Mouse (Mus musculus) adrenal gland, adult 8-10 months (tissue): ENCODE measurements around the gene Stx11. TPM values are rescaled to one million over a fixed set of nuclear protein-coding genes. Genes with fewer than 3 reads are reported as not detected.

Source experiments
- DNase-seq: peaks from one replicate; pipeline ENCODE4 v3.0.0; 2022
- total RNA-seq, 4 experiments: library from RNA; stranded (reverse); gene quantifications; 2 replicates each; pipeline ENCODE4 v1.2.4; 2022

Stx11 gene
- 10 to 100 TPM in 1 of 4 experiments, 1 to 10 TPM in 3; 7.7 to 10.2 (median 8.5) TPM for total RNA-seq

GRCm38 (mm10) chr10:12964151-12965075 lies at the start of gene Stx11:
Gene Stx11 (minus strand): TSS chr10:12964298.
- DNase-seq, result peak; percentile 36

GRCm38 (mm10) chr10:13008737-13009121 lies 44.6 kb upstream of the Stx11 start:
- no peak for DNase-seq

GRCm38 (mm10) chr10:13007876-13008736 lies 44.0 kb upstream of the Stx11 start:
- peak; percentile 96 for DNase-seq

GRCm38 (mm10) chr10:13005043-13005442 lies 40.9 kb upstream of the Stx11 start, which contains the start of gene Sf3b5:
Gene Sf3b5 (plus strand): TSS chr10:13005343.
- DNase-seq, result no peak

- peak; percentile 71 for DNase-seq
Measured at GRCm38 (mm10) chr10:12996736-12997477, 32.8 kb upstream of the Stx11 start.

- no peak for DNase-seq
Measured at GRCm38 (mm10) chr10:12993411-12994039, 29.4 kb upstream of the Stx11 start.

GRCm38 (mm10) chr10:12991953-12992352 lies 27.9 kb upstream of the Stx11 start:
- no peak for DNase-seq

GRCm38 (mm10) chr10:12986943-12987342 lies 22.8 kb upstream of the Stx11 start:
- no peak for DNase-seq

GRCm38 (mm10) chr10:12986485-12986884 lies 22.4 kb upstream of the Stx11 start:
- DNase-seq, result no peak

GRCm38 (mm10) chr10:12985028-12985427 lies 20.9 kb upstream of the Stx11 start:
- no peak for DNase-seq

- DNase-seq, result no peak
Measured at GRCm38 (mm10) chr10:12983516-12983915, 19.4 kb upstream of the Stx11 start.

GRCm38 (mm10) chr10:12981071-12981470 lies 17.0 kb upstream of the Stx11 start:
- DNase-seq, result no peak

- peak; percentile 38 for DNase-seq
Measured at GRCm38 (mm10) chr10:12977787-12978212, 13.7 kb upstream of the Stx11 start.

GRCm38 (mm10) chr10:12976552-12976951 lies 12.5 kb upstream of the Stx11 start:
- no peak for DNase-seq

GRCm38 (mm10) chr10:12975957-12976356 lies 11.9 kb upstream of the Stx11 start:
- no peak for DNase-seq

- DNase-seq, result no peak
Measured at GRCm38 (mm10) chr10:12975461-12975860, 11.4 kb upstream of the Stx11 start.

- DNase-seq, result no peak
Measured at GRCm38 (mm10) chr10:12974572-12974971, 10.5 kb upstream of the Stx11 start.

GRCm38 (mm10) chr10:12965669-12966180 lies 1.6 kb upstream of the Stx11 start:
- DNase-seq, result no peak

GRCm38 (mm10) chr10:12963362-12964147 lies 543 bp downstream of the Stx11 start:
- no peak for DNase-seq

- DNase-seq, result no peak
Measured at GRCm38 (mm10) chr10:12962238-12962637, 1.9 kb downstream of the Stx11 start.

- DNase-seq, result no peak
Measured at GRCm38 (mm10) chr10:12961546-12961945, 2.6 kb downstream of the Stx11 start.
